Mouse (Mus musculus) lung, adult 2 months (tissue): Measurements from ENCODE around the gene Hs3st4. TPM values are rescaled to one million over a fixed set of nuclear protein-coding genes. Genes with fewer than 3 reads are reported as not detected.

Experiments used
- DNase-seq: peaks from one replicate; pipeline ENCODE4 v3.0.0; 2022
- H3K4me1 ChIP-seq: fragments of 200-500 bp; 2 replicates; pipeline ENCODE4 v1.6.1; 2011; ENCODE audit warnings: low read length; ENCODE audit not compliant: control insufficient read depth, insufficient read depth
- H3K4me3 ChIP-seq: fragments of 200-500 bp; replicated peaks from 2 replicates; pipeline ENCODE3; 2011; ENCODE audit warnings: low read depth, mild to moderate bottlenecking, control low read depth, low read length; ENCODE audit errors: extremely low read depth
- CTCF ChIP-seq: fragments of 200-500 bp; IDR thresholded peaks from 2 replicates; pipeline ENCODE4 v1.5.1; 2011; ENCODE audit warnings: mild to moderate bottlenecking, low read length, control low read depth; ENCODE audit not compliant: insufficient read depth
- POLR2A ChIP-seq: fragments of 200-500 bp; IDR thresholded peaks from 2 replicates; pipeline ENCODE4 v1.6.1; 2011; ENCODE audit warnings: low read depth, mild to moderate bottlenecking, control low read depth, low read length, borderline replicate concordance; ENCODE audit errors: extremely low read depth
- WGBS: fragments of 180-500 bp; shearing (Covaris S2); methylation state at CpG from one replicate; pipeline ENCODE4 v1.1.7; 2018; 5-methylcytosine and 5-hydroxymethylcytosine counted together
- polyA plus RNA-seq: library from polyadenylated mRNA; depleted of rRNA; stranded (reverse); fragments of >200 nt; gene quantifications from 2 replicates; pipeline ENCODE4 v1.2.3, GENCODE M21; 2012; rRNA removed

Gene Hs3st4
- not detected in 2 replicates for polyA plus RNA-seq

DNA sequence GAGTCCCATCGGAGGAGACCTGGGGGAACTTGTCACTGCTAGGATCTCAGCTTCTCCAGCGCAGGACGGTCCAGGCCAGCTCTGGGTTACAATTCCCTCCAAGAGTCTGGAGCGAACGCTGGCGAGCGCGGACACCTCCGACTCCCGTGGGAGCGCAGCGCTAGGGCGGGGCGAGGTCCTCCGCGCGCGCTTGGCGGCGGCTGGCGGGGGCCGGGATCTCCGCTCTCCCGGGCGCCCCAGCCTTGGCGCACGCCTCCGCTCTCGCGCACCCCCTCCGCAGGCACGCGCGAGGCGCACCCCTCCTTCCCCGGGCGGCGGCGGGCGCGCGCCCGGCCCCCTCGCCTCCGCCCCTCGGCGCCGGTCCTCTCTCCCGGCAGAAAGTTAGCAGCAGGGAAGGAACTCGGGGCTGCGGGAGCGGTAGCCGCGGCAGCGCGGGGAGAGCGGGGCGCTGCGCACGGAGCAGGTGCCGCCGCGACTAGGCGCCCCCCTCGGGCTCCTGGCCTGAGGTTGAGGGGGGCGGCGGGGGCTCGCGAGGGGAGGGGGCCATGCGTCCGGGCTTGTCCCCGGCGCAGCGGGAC is at the start of gene Hs3st4:
Gene Hs3st4, plus strand, starts transcription at position 409 of the 578 bp plus-strand sequence.
- TF ChIP-seq CTCF (no peak), POLR2A (no peak)
- no peak for DNase-seq
- 2% methylated on average over 67 of the region's 74 CpGs for whole genome bisulfite sequencing
- H3K4me1 ChIP-seq, result no peaks in the 10 kb centered on the region
- no peak within 1 kb of the TSS for H3K4me3 ChIP-seq

GRCm38 (mm10) chr7:123946836-123947235 is 35.8 kb upstream of the Hs3st4 start:
- H3K4me3 ChIP-seq, result no peak overlapping the region
- no peaks in the 10 kb centered on the region for H3K4me1 ChIP-seq
- TF ChIP-seq POLR2A (no peak), CTCF (no peak)
- no peak for DNase-seq
- 59% methylated on average over 3 of the region's 3 CpGs for WGBS

DNA sequence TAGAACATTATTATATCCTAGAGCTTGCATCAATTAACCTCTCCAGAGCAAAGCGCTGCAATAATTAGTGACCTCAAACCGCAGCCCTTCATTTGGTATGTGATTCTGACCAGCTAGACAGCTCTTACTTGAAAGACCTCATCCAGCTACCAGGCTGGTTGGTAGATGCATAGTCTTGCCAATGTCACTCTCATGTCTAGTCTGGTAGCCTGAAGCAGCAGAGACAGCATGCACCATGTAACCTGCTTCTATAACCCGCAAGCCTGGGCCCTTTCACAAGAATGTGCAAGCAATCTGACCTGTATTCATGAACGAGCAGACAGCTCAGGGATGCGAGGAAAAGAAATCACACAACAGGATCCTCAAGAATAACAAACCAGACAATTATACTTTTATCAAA is 19.6 kb upstream of the Hs3st4 start:
- WGBS, result 74% methylated on average over 5 of the region's 5 CpGs

DNA sequence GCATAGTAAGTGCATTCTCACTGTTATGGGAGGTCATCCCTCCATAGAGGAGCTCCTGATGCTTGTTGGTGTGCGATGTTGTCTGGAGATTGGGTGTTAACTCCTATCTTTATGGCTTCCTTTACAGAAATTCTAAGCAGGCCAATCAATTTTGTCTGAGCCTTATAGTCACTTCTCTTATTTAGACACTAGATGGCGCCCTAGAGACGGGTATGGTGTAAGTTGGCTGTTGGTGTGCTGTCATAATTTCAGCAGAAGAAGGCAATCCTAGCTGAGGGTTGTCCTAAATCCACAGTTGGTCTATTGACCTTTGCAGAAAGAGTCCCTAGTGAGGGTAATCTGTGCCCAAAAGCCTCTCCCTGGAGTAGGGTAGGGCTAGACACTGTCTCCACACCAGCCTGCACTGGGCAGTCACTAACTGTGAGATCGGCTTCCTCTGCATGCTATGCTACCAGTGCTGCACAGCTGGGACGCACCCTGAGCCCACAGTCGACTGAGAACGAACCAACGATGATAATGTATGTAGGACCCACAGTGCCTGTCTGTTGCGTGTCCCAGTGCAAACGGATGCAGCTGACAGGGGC is 18.0 kb upstream of the Hs3st4 start:
- WGBS, result 48% methylated on average over 10 of the region's 10 CpGs
- no peaks in the 10 kb centered on the region for H3K4me1 ChIP-seq
- DNase-seq, result no peak
- H3K4me3 ChIP-seq, result no peak overlapping the region
- TF ChIP-seq POLR2A, result no peak
- TF ChIP-seq CTCF, result no peak

More for the DNA sequence above, 19.6 kb upstream of the Hs3st4 start:
- TF ChIP-seq CTCF, result no peak
- TF ChIP-seq POLR2A, result no peak
- Histone ChIP-seq H3K4me1 (no peaks in the 10 kb centered on the region), H3K4me3 (no peak overlapping the region)
- no peak for DNase-seq

- no peak for TF ChIP-seq CTCF
- TF ChIP-seq POLR2A, result no peak
Observed at GRCm38 (mm10) chr7:123965515-123965914, 17.2 kb upstream of the Hs3st4 start.

DNA sequence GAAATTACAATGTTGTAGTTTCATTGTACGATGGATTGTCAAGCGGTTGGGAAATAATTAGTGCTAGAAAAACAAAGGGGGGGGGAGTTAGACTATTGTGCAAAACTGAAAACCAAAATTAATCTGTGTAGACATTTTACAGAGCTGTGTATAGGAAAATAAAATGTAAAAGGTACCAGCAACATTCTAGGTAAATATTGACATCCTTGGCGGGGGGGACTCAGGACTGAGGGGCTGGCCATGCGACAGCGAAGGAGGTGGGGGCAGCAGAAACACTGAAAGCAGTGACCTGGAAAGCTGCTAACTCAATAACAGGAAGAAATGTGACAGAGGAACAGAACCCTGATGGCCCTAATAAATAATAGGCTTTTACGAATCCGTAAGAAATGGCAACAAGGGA is 7.2 kb upstream of the Hs3st4 start:
- WGBS, result 68% methylated on average over 7 of the region's 7 CpGs
- DNase-seq, result no peak
- Histone ChIP-seq H3K4me1 (no peaks in the 10 kb centered on the region), H3K4me3 (no peak overlapping the region)
- no peak for TF ChIP-seq POLR2A
- TF ChIP-seq CTCF, result no peak

More at GRCm38 (mm10) chr7:123965515-123965914, 17.2 kb upstream of the Hs3st4 start:
- WGBS, result 62% methylated on average over 7 of the region's 7 CpGs
- H3K4me1 ChIP-seq, result no peaks in the 10 kb centered on the region
- DNase-seq, result no peak
- H3K4me3 ChIP-seq, result no peak overlapping the region

DNA sequence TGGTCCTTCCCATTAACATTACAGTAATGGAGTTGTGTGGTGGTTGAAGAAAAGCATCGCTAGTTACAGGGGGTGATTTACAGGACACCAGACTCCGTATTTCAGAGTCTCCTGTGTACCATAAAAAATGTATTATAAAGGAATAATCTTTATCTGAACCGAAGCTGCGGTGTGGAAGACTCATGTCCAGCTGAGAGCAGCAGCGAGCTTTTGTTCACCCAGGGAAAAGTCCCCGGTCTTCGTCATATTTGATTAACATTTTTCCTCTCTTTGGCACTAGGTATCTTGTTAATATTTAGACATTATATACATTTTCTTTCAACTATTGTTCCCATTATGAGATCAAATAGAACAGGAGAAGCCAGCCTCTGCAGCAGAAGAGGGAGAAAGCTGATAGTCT is 1.2 kb upstream of the Hs3st4 start:
- TF ChIP-seq POLR2A (no peak), CTCF (no peak)
- no peak overlapping the region for H3K4me3 ChIP-seq
- 38% methylated on average over 7 of the region's 7 CpGs for WGBS
- no peaks in the 10 kb centered on the region for H3K4me1 ChIP-seq
- DNase-seq, result no peak

DNA sequence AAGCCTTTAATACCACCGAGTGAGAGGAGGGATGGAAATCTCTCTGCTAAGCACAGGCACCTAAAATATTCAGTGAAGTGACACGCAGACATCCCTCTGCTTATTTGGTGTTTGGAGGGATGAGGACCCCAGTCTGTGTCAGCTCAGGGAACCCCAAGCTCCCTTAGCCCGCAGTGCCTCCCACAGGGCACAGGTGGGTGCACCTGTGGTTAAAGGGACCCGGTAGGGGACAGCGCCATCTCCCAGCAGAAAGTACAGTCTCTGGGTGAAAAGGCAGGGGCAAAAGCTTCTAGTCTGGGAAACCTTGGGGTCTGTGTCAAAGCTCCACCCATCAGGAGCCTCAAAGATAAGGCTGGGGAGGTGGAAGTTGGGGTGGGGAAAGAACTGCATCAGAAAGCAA is 659 bp upstream of the Hs3st4 start:
- no peak overlapping the region for H3K4me3 ChIP-seq
- DNase-seq, result no peak
- TF ChIP-seq CTCF, result no peak
- no peak for TF ChIP-seq POLR2A
- 4% methylated on average over 5 of the region's 5 CpGs for WGBS
- no peaks in the 10 kb centered on the region for H3K4me1 ChIP-seq

- H3K4me3 ChIP-seq, result no peak overlapping the region
- H3K4me1 ChIP-seq, result no peaks in the 10 kb centered on the region
- 4% methylated on average over 96 of the region's 97 CpGs for WGBS
- TF ChIP-seq CTCF (no peak), POLR2A (no peak)
- DNase-seq, result no peak
Observed at GRCm38 (mm10) chr7:123983177-123984046, 743 bp downstream of the Hs3st4 start.
